Mouse (Mus musculus) small intestine, adult 2 months (tissue): ENCODE results near the gene Bicd2. TPM values are rescaled to one million over a fixed set of nuclear protein-coding genes. Genes with fewer than 3 reads are reported as not detected.

ENCODE experiments used
- H3K27ac ChIP-seq: fragments of 200-500 bp; 2 replicates; pipeline ENCODE4 v1.5.1; 2012; ENCODE audit warnings: low read depth, low read length, control low read depth, inconsistent platforms; ENCODE audit not compliant: insufficient read depth
- H3K27me3 ChIP-seq: fragments of 200-500 bp; 2 replicates; pipeline ENCODE4 v1.6.1; 2012; ENCODE audit warnings: mild to moderate bottlenecking, moderate library complexity, low read length, inconsistent platforms; ENCODE audit not compliant: control insufficient read depth, insufficient read depth
- H3K36me3 ChIP-seq: fragments of 200-500 bp; 2 replicates; pipeline ENCODE4 v1.6.1; 2012; ENCODE audit warnings: mild to moderate bottlenecking, low read length, control low read depth, inconsistent platforms; ENCODE audit not compliant: control insufficient read depth, insufficient read depth
- H3K4me1 ChIP-seq: fragments of 200-500 bp; 2 replicates; pipeline ENCODE4 v1.6.1; 2012; ENCODE audit warnings: low read length, inconsistent platforms, mixed read lengths; ENCODE audit not compliant: control insufficient read depth, insufficient read depth, insufficient read length
- H3K4me3 ChIP-seq: fragments of 200-500 bp; 2 replicates; pipeline ENCODE4 v1.5.1; 2012; ENCODE audit warnings: low read depth, mild to moderate bottlenecking, control low read depth, inconsistent platforms, low read length, moderate library complexity
- CTCF ChIP-seq: fragments of 200-500 bp; IDR thresholded peaks from 2 replicates; pipeline ENCODE4 v1.5.1; 2012; ENCODE audit warnings: low read depth, mild to moderate bottlenecking, control low read depth, inconsistent platforms, low read length, moderate library complexity, mixed read lengths; ENCODE audit not compliant: insufficient replicate concordance, insufficient read length; ENCODE audit errors: extremely low read depth
- POLR2A ChIP-seq: fragments of 200-500 bp; IDR thresholded peaks from 2 replicates; pipeline ENCODE4 v1.6.1; 2012; ENCODE audit warnings: low read depth, mild to moderate bottlenecking, control low read depth, inconsistent platforms, low read length, moderate library complexity
- whole genome bisulfite sequencing: fragments of 180-500 bp; shearing (Covaris S2); methylation state at CpG from one replicate; pipeline ENCODE4 v1.1.7; 2018; 5-methylcytosine and 5-hydroxymethylcytosine counted together
- polyA plus RNA-seq: library from polyadenylated mRNA; depleted of rRNA; stranded (reverse); fragments of >200 nt; gene quantifications from 2 replicates; pipeline ENCODE4 v1.2.3, GENCODE M21; 2012

Gene Bicd2
- polyA plus RNA-seq, 1 experiment: 7.9 TPM

- no peaks in the 10 kb centered on the region for H3K27me3 ChIP-seq
- WGBS: 51% methylated on average over 7 of the region's 7 CpGs
- H3K4me1 ChIP-seq: peaks cover 7% of the 10 kb centered on the region; the same call in 1 of the 2 replicates
- peak overlapping the region; percentile 40 for H3K4me3 ChIP-seq
- TF ChIP-seq POLR2A: no peak
- no peak for TF ChIP-seq CTCF
- peak overlapping the region; percentile 45 for H3K27ac ChIP-seq
- H3K36me3 ChIP-seq: no peaks in the 10 kb centered on the region
Measured at GRCm38 (mm10) chr13:49306771-49307310, 34.5 kb upstream of the Bicd2 start.

- Histone ChIP-seq H3K4me1 (peaks cover 7% of the 10 kb centered on the region; the same call in 1 of the 2 replicates), H3K36me3 (no peaks in the 10 kb centered on the region), H3K27ac (peak overlapping the region; percentile 64), H3K27me3 (no peaks in the 10 kb centered on the region), H3K4me3 (peak overlapping the region; percentile 40)
- TF ChIP-seq POLR2A: no peak
- no peak for TF ChIP-seq CTCF
- 10% methylated on average over 10 of the region's 10 CpGs for WGBS
Measured at GRCm38 (mm10) chr13:49307311-49307969, 33.9 kb upstream of the Bicd2 start.

- WGBS: 84% methylated on average over 4 of the region's 4 CpGs
- no peak for TF ChIP-seq CTCF
- no peak for TF ChIP-seq POLR2A
- H3K36me3 ChIP-seq: no peaks in the 10 kb centered on the region
- H3K4me1 ChIP-seq: peaks cover 7% of the 10 kb centered on the region; the same call in 1 of the 2 replicates
- H3K27me3 ChIP-seq: no peaks in the 10 kb centered on the region
- H3K27ac ChIP-seq: peak overlapping the region; percentile 64
- peak overlapping the region; percentile 53 for H3K4me3 ChIP-seq
Measured at GRCm38 (mm10) chr13:49308206-49308605, 33.2 kb upstream of the Bicd2 start.

GRCm38 (mm10) chr13:49308861-49309403 lies 32.5 kb upstream of the Bicd2 start:
- Histone ChIP-seq H3K36me3 (no peaks in the 10 kb centered on the region), H3K4me1 (peaks cover 7% of the 10 kb centered on the region; the same call in 1 of the 2 replicates), H3K4me3 (peak overlapping the region; percentile 53), H3K27me3 (no peaks in the 10 kb centered on the region), H3K27ac (peak overlapping the region; percentile 64)
- no peak for TF ChIP-seq CTCF
- no peak for TF ChIP-seq POLR2A
- whole genome bisulfite sequencing: 78% methylated on average over 16 of the region's 16 CpGs

GRCm38 (mm10) chr13:49309501-49309900 lies 31.9 kb upstream of the Bicd2 start:
- Histone ChIP-seq H3K36me3 (no peaks in the 10 kb centered on the region), H3K4me1 (peaks cover 7% of the 10 kb centered on the region; the same call in 1 of the 2 replicates), H3K4me3 (no peak overlapping the region), H3K27ac (peak overlapping the region; percentile 64; the same call in 1 of the 2 replicates), H3K27me3 (no peaks in the 10 kb centered on the region)
- TF ChIP-seq CTCF: no peak
- no peak for TF ChIP-seq POLR2A
- WGBS: 84% methylated on average over 1 of the region's 1 CpGs

- no peak overlapping the region for H3K4me3 ChIP-seq
- no peak for TF ChIP-seq CTCF
- TF ChIP-seq POLR2A: no peak
- no peaks in the 10 kb centered on the region for H3K27me3 ChIP-seq
- H3K36me3 ChIP-seq: no peaks in the 10 kb centered on the region
- H3K27ac ChIP-seq: no peak overlapping the region
- peaks cover 7% of the 10 kb centered on the region; the same call in 1 of the 2 replicates for H3K4me1 ChIP-seq
- WGBS: 37% methylated on average over 7 of the region's 7 CpGs
Measured at GRCm38 (mm10) chr13:49311642-49312041, 29.7 kb upstream of the Bicd2 start.
